Comparison of ENCODE assay signal across 13 mouse cellular contexts in genomic region chr10:39262466-39262865, GRCm38 (mm10).
DNase-seq lines count a peak whose midpoint lies in the region; ATAC-seq and TF ChIP-seq lines count a peak whose summit lies in the region.
"Had no signal": no experiment of that assay in that cellular context is flagged by ENCODE, and none has a peak within 500 bp of the region (broad histone marks: within the 10 kb centered on the region; RNA-seq: fewer than 3 reads in every experiment).

No protein-coding gene starts in this region.

- WGBS in intestine, embryonic 14.5 days = 25% methylated on average over 7 of the region's 7 CpGs
- WGBS in intestine, postnatal 0 days = 35% methylated on average over 7 of the region's 7 CpGs
- WGBS in embryonic facial prominence, embryonic 12.5 days = 23% methylated on average over 7 of the region's 7 CpGs

- no peak for ATAC-seq in intestine, embryonic 14.5 days (replicated peaks; ENCODE audit: low FRiP score, low TSS enrichment, low read depth)
- ATAC-seq in intestine, postnatal 0 days = no peak
- ATAC-seq in embryonic facial prominence, embryonic 12.5 days (ENCODE audit: insufficient number of reproducible peaks, insufficient read depth, low FRiP score, low TSS enrichment) = no peak
- ATAC-seq: liver, embryonic 12.5 days had no signal

- no peak overlapping the region for H3K9ac ChIP-seq in intestine, embryonic 14.5 days (ENCODE audit: low read length)
- no peak overlapping the region for H3K9ac ChIP-seq in intestine, postnatal 0 days (ENCODE audit: low read depth, low read length)
- no peak overlapping the region for H3K9ac ChIP-seq in embryonic facial prominence, embryonic 12.5 days
- H3K9ac ChIP-seq: forebrain, embryonic 15.5 days; liver, embryonic 12.5 days had no signal

- TF ChIP-seq CTCF in intestine, postnatal 0 days (IDR thresholded peaks at IDR 0.05; ENCODE audit: low read depth) = no peak

- no peaks in the 10 kb centered on the region for H3K9me3 ChIP-seq in intestine, embryonic 14.5 days (ENCODE audit: control insufficient read depth, low read length)
- H3K9me3 ChIP-seq in intestine, postnatal 0 days (ENCODE audit: control insufficient read depth) = no peaks in the 10 kb centered on the region
- no peaks in the 10 kb centered on the region for H3K9me3 ChIP-seq in embryonic facial prominence, embryonic 12.5 days
- H3K9me3 ChIP-seq: forebrain, embryonic 15.5 days; liver, embryonic 12.5 days had no signal

- peak overlapping the region; percentile 82 for H3K27ac ChIP-seq in intestine, embryonic 14.5 days (ENCODE audit: low read depth)
- H3K27ac ChIP-seq in intestine, postnatal 0 days (ENCODE audit: low read depth, low read length) = no peak overlapping the region
- peak overlapping the region; percentile 67 for H3K27ac ChIP-seq in embryonic facial prominence, embryonic 12.5 days
- H3K27ac ChIP-seq: liver, embryonic 12.5 days had no signal

- H3K4me1 ChIP-seq in intestine, embryonic 14.5 days (replicated peaks; ENCODE audit: control insufficient read depth, insufficient read depth, low read length) = peaks cover 42% of the 10 kb centered on the region
- no peaks in the 10 kb centered on the region for H3K4me1 ChIP-seq in intestine, postnatal 0 days (replicated peaks; ENCODE audit: control insufficient read depth, insufficient read depth, low read length)
- peaks cover 31% of the 10 kb centered on the region for H3K4me1 ChIP-seq in embryonic facial prominence, embryonic 12.5 days

- H3K4me3 ChIP-seq in intestine, embryonic 14.5 days (ENCODE audit: low read depth, low read length) = no peak overlapping the region
- no peak overlapping the region for H3K4me3 ChIP-seq in intestine, postnatal 0 days (ENCODE audit: low read depth, low read length)
- H3K4me3 ChIP-seq in embryonic facial prominence, embryonic 12.5 days = no peak overlapping the region
- H3K4me3 ChIP-seq: forebrain, embryonic 15.5 days; liver, embryonic 12.5 days had no signal

- no peaks in the 10 kb centered on the region for H3K27me3 ChIP-seq in intestine, embryonic 14.5 days (replicated peaks; ENCODE audit: control insufficient read depth, insufficient read depth, low read length)
- H3K27me3 ChIP-seq in intestine, postnatal 0 days (replicated peaks; ENCODE audit: control insufficient read depth, insufficient read depth, low read length) = no peaks in the 10 kb centered on the region
- no peaks in the 10 kb centered on the region for H3K27me3 ChIP-seq in embryonic facial prominence, embryonic 12.5 days
- H3K27me3 ChIP-seq: forebrain, embryonic 15.5 days; liver, embryonic 12.5 days had no signal

- H3K36me3 ChIP-seq in intestine, embryonic 14.5 days (ENCODE audit: control insufficient read depth, insufficient read depth, low read length) = no peaks in the 10 kb centered on the region
- H3K36me3 ChIP-seq in intestine, postnatal 0 days (ENCODE audit: control insufficient read depth, insufficient read depth) = no peaks in the 10 kb centered on the region
- H3K36me3 ChIP-seq in embryonic facial prominence, embryonic 12.5 days = no peaks in the 10 kb centered on the region
- H3K36me3 ChIP-seq: forebrain, embryonic 15.5 days; liver, embryonic 12.5 days had no signal

- no peak overlapping the region for H3K4me2 ChIP-seq in intestine, embryonic 14.5 days (ENCODE audit: low read length)
- H3K4me2 ChIP-seq in intestine, postnatal 0 days (replicated peaks; ENCODE audit: low read depth) = no peak overlapping the region
- H3K4me2 ChIP-seq in embryonic facial prominence, embryonic 12.5 days (replicated peaks) = peak overlapping the region; percentile 12; the same call in 1 of the 2 replicates
- H3K4me2 ChIP-seq: forebrain, embryonic 15.5 days; liver, embryonic 12.5 days had no signal

- DNase-seq in intestine, embryonic 14.5 days (ENCODE audit: low spot score) = no peak
- DNase-seq in embryo, embryonic 10.5 days (ENCODE audit: low spot score) = peak; percentile 33
- DNase-seq in mesoderm, embryonic 11.5 days (ENCODE audit: low read depth, low spot score) = peak; percentile 60
- DNase-seq in left cerebral cortex, adult 8-10 months (ENCODE audit: low spot score in 2 of 2) = no peak
- DNase-seq in frontal cortex, postnatal 14 days (ENCODE audit: low spot score in 2 of 2) = no peak
- DNase-seq: cerebellum, postnatal 14 days; kidney, adult 18-20 months; lung, postnatal 36 days; right cerebral cortex, adult 18-20 months had no signal

Comparison
In these comparisons a context has a peak if more than half of its experiments do, and no peak if none do; other contexts are left out.
1. DNase-seq: peak in embryo, embryonic 10.5 days (single experiment) and mesoderm, embryonic 11.5 days (single experiment); none in intestine, embryonic 14.5 days (single experiment), left cerebral cortex, adult 8-10 months (0 of 2) and frontal cortex, postnatal 14 days (0 of 2).